Mouse (Mus musculus) intestine, embryonic 16.5 days (tissue): Measurements from ENCODE around the gene Fam25c. TPM values are rescaled to one million over a fixed set of nuclear protein-coding genes. Genes with fewer than 3 reads are reported as not detected.

ENCODE experiments used
- ATAC-seq: fragments of 200-750 bp; cut with Nextera tagmentation; 2 replicates; pipeline ENCODE4 v1.8.0; 2017; ENCODE audit warnings: moderate TSS enrichment, moderate library complexity
- H3K27ac ChIP-seq: fragments of 300-500 bp; sonication (generic); 2 replicates; pipeline ENCODE4 v1.5.1; 2014; ENCODE audit warnings: mild to moderate bottlenecking, low read length
- H3K27me3 ChIP-seq: fragments of 300-500 bp; sonication (generic); replicated peaks from 2 replicates; pipeline ENCODE4 v1.6.1; 2014; ENCODE audit warnings: low read length, control low read depth, mixed read lengths; ENCODE audit not compliant: control insufficient read depth, insufficient read depth
- H3K36me3 ChIP-seq: fragments of 300-500 bp; sonication (generic); 2 replicates; pipeline ENCODE4 v1.6.1; 2014; ENCODE audit warnings: low read length, control low read depth; ENCODE audit not compliant: control insufficient read depth, insufficient read depth
- H3K4me1 ChIP-seq: fragments of 300-500 bp; sonication (generic); 2 replicates; pipeline ENCODE4 v1.6.1; 2014; ENCODE audit warnings: low read length, control low read depth, mixed read lengths; ENCODE audit not compliant: control insufficient read depth, insufficient read depth
- H3K4me2 ChIP-seq: fragments of 300-500 bp; sonication (generic); 2 replicates; pipeline ENCODE4 v1.6.1; 2014; ENCODE audit warnings: low read depth, low read length, control low read depth
- H3K4me3 ChIP-seq: fragments of 300-500 bp; sonication (generic); 2 replicates; pipeline ENCODE4 v1.5.1; 2014; ENCODE audit warnings: mild to moderate bottlenecking, low read length
- H3K9ac ChIP-seq: fragments of 300-500 bp; sonication (generic); 2 replicates; pipeline ENCODE4 v1.6.1; 2014; ENCODE audit warnings: low read depth, low read length
- H3K9me3 ChIP-seq: fragments of 300-500 bp; sonication (generic); 2 replicates; pipeline ENCODE4 v1.6.1; 2016; ENCODE audit warnings: low read length, control low read depth; ENCODE audit not compliant: control insufficient read depth
- WGBS: fragments of 180-500 bp; shearing (Covaris S2); extraction: QIAGEN DNeasy Blood & Tissue Kit; methylation state at CpG from one replicate; pipeline ENCODE4 v1.1.7; 2014; 5-methylcytosine and 5-hydroxymethylcytosine counted together
- polyA plus RNA-seq: library from polyadenylated mRNA; unstranded; fragments of >200 nt; fragmentation: Nextera tagmentation; extraction: Ambion mirVana; gene quantifications from 2 replicates; pipeline ENCODE4 v1.2.1, GENCODE M21; 2015

The Fam25c gene
- polyA plus RNA-seq, 1 experiment from 2014 or later: not detected

DNA sequence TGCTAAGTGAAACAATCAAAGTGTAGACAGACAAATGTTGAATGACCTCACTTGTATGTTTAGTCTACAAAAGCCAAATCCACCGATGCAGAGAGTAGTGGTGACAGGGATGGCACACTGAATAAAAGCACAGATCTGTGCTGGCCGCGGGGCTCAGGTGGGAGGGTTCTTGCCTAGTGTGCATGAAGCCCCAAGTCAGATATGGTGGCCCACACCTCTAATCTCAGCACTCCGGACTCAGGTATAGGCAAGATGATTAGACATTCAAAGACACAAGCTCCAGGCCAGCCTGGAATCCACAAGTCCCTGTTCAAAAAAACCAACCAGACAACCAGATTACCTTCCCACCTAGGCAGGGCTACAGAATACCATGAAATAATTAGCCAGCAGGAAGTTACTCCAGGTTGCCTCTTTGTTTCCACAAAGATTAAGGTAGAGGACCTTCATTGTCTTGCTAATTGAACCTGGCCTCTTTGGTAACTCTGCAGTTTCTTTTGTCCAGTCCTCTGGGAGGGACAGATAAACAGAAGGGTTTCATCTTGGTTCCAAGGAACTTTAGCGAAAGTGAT, 4.5 kb upstream of the Fam25c start:
- H3K27me3 ChIP-seq: no peaks in the 10 kb centered on the region
- no peak overlapping the region for H3K9ac ChIP-seq
- WGBS: 48% methylated on average over 5 of the region's 5 CpGs
- ATAC-seq: no peak
- no peaks in the 10 kb centered on the region for H3K36me3 ChIP-seq
- H3K4me1 ChIP-seq: peaks cover 4% of the 10 kb centered on the region; the same call in 1 of the 2 replicates
- no peaks in the 10 kb centered on the region for H3K9me3 ChIP-seq
- no peak overlapping the region for H3K4me2 ChIP-seq
- H3K27ac ChIP-seq: no peak overlapping the region
- H3K4me3 ChIP-seq: no peak overlapping the region

DNA sequence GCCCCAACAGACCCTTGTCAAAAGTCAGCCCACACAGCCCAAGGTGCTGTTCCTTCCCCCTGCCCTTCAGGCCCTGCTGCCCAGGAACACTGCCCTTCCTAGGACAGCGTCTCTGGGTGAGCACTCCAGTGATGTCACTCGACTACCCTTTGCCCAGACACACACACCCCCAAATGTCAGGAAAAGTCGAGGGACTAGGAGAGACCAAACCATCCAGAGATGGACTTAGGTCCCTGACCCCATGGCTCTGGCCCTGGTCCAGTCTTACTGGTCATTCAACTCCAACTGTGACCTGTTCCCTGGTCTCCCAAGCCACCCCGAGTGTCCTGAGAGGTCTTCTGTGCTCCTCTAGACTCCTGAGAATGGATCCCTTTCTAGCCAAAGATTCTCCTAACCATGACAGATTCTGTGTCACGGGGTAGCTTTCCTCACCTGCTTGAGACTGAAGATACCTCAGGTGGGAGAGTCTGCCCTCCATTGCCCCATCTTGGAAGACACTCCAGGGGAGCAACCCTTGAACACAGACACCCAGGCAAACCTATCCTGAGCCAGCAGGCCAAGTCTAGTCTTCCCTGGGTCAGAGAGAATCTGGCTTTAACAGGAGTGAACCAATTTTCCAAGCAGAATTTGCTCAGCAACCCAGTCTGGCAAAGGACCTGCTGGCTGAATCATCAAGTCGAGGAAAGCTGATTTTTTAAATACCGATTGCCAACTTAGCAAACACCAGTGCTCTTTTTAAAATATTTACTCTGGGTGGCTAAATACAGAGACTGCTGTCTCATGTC, 2.6 kb upstream of the Fam25c start:
- Histone ChIP-seq H3K27ac (no peak overlapping the region), H3K4me3 (no peak overlapping the region), H3K9ac (no peak overlapping the region), H3K9me3 (no peaks in the 10 kb centered on the region), H3K4me1 (no peaks in the 10 kb centered on the region), H3K27me3 (no peaks in the 10 kb centered on the region), H3K4me2 (no peak overlapping the region), H3K36me3 (no peaks in the 10 kb centered on the region)
- no peak for ATAC-seq
- 66% methylated on average over 7 of the region's 7 CpGs for WGBS

- no peak for ATAC-seq
- no peak overlapping the region for H3K4me2 ChIP-seq
- H3K9me3 ChIP-seq: no peaks in the 10 kb centered on the region
- H3K27ac ChIP-seq: no peak overlapping the region
- no peak overlapping the region for H3K9ac ChIP-seq
- WGBS: 71% methylated on average over 4 of the region's 4 CpGs
- H3K36me3 ChIP-seq: no peaks in the 10 kb centered on the region
- H3K4me3 ChIP-seq: no peak overlapping the region
- no peaks in the 10 kb centered on the region for H3K27me3 ChIP-seq
- no peaks in the 10 kb centered on the region for H3K4me1 ChIP-seq
These were observed 777 bp downstream of the Fam25c start for GRCm38 (mm10) chr14:34354456-34354855.

DNA sequence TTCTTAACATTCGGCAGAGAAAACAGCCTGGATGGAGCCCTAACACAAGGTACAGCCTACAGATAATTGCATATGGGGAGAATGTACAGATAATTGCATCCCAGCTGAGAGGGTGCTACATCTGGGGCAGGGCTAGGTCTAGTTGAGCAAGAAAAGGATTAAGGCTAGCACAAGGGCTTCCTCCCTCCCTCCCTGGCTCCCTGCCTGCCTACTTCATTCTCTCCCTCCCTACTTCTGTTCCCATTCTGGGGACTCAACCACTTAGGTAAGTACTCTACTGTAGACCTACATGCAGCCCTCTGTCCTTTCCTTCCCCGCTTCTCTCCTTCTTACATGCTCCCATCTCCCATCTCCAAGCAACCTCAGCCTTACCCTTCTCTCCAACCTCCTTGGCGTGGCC, 1.9 kb downstream of the Fam25c start:
- Histone ChIP-seq H3K27ac (no peak overlapping the region), H3K9ac (no peak overlapping the region), H3K4me1 (no peaks in the 10 kb centered on the region), H3K36me3 (no peaks in the 10 kb centered on the region), H3K9me3 (no peaks in the 10 kb centered on the region), H3K4me2 (no peak overlapping the region), H3K4me3 (no peak overlapping the region), H3K27me3 (no peaks in the 10 kb centered on the region)
- no peak for ATAC-seq
- WGBS: 90% methylated on average over 3 of the region's 3 CpGs

GRCm38 (mm10) chr14:34352523-34352922, 2.7 kb downstream of the Fam25c start:
- Histone ChIP-seq H3K4me1 (no peaks in the 10 kb centered on the region), H3K27me3 (no peaks in the 10 kb centered on the region), H3K4me2 (no peak overlapping the region), H3K36me3 (no peaks in the 10 kb centered on the region), H3K4me3 (no peak overlapping the region), H3K9ac (no peak overlapping the region), H3K27ac (no peak overlapping the region), H3K9me3 (no peaks in the 10 kb centered on the region)
- 62% methylated on average over 6 of the region's 6 CpGs for WGBS
- ATAC-seq: no peak

- ATAC-seq: peak; percentile 32
- Histone ChIP-seq H3K4me2 (no peak overlapping the region), H3K9ac (no peak overlapping the region), H3K27ac (no peak overlapping the region), H3K27me3 (no peaks in the 10 kb centered on the region), H3K4me3 (no peak overlapping the region), H3K9me3 (no peaks in the 10 kb centered on the region), H3K4me1 (no peaks in the 10 kb centered on the region), H3K36me3 (no peaks in the 10 kb centered on the region)
- WGBS: 65% methylated on average over 3 of the region's 3 CpGs
These were observed 3.6 kb downstream of the Fam25c start for GRCm38 (mm10) chr14:34351660-34352059.

GRCm38 (mm10) chr14:34349007-34349406, 6.2 kb downstream of the Fam25c start:
- Histone ChIP-seq H3K27ac (no peak overlapping the region), H3K4me1 (no peaks in the 10 kb centered on the region), H3K36me3 (no peaks in the 10 kb centered on the region), H3K9ac (no peak overlapping the region), H3K9me3 (no peaks in the 10 kb centered on the region), H3K4me3 (no peak overlapping the region), H3K27me3 (no peaks in the 10 kb centered on the region), H3K4me2 (no peak overlapping the region)
- WGBS: 55% methylated on average over 8 of the region's 8 CpGs
- ATAC-seq: peak; percentile 77

GRCm38 (mm10) chr14:34348301-34348700, 6.9 kb downstream of the Fam25c start:
- Histone ChIP-seq H3K27ac (no peak overlapping the region), H3K4me3 (no peak overlapping the region), H3K4me1 (no peaks in the 10 kb centered on the region), H3K27me3 (no peaks in the 10 kb centered on the region), H3K36me3 (peaks cover 2% of the 10 kb centered on the region; the same call in 1 of the 2 replicates), H3K9me3 (no peaks in the 10 kb centered on the region), H3K9ac (no peak overlapping the region), H3K4me2 (no peak overlapping the region)
- ATAC-seq: no peak
- 73% methylated on average over 7 of the region's 7 CpGs for WGBS

GRCm38 (mm10) chr14:34347084-34347483, 8.1 kb downstream of the Fam25c start:
- WGBS: 92% methylated on average over 5 of the region's 5 CpGs
- Histone ChIP-seq H3K4me3 (no peak overlapping the region), H3K9ac (no peak overlapping the region), H3K27ac (no peak overlapping the region), H3K9me3 (no peaks in the 10 kb centered on the region), H3K27me3 (no peaks in the 10 kb centered on the region), H3K36me3 (peaks cover 7% of the 10 kb centered on the region; the same call in 1 of the 2 replicates), H3K4me2 (no peak overlapping the region), H3K4me1 (no peaks in the 10 kb centered on the region)
- ATAC-seq: no peak
